Mouse (Mus musculus): Measurements from ENCODE around the gene Gadl1. TPM values are rescaled to one million over a fixed set of nuclear protein-coding genes. Genes with fewer than 3 reads are reported as not detected.

Gadl1 gene
- total and polyA plus RNA-seq, 3 experiments, result 0.13 TPM; not detected in 2

GRCm38 (mm10) chr9:115943577-115944320, 34.5 kb downstream of the Gadl1 start:
- Histone ChIP-seq H3K27ac (ENCODE audit: insufficient read depth, low read depth) (no peak overlapping the region), H3K4me2 (ENCODE audit: insufficient read depth, low read depth, poor library complexity, severe bottlenecking) (no peak overlapping the region), H3K27me3 (replicated peaks) (no peaks in the 10 kb centered on the region), H3K4me3 (replicated peaks in 1 of 3; ENCODE audit: low read depth in 2 of 3, low read length in 2 of 3, poor library complexity in 1 of 3) (no peak overlapping the region), H3K9me3 (replicated peaks; ENCODE audit: low read length) (no peaks in the 10 kb centered on the region), H3K79me2 (replicated peaks; ENCODE audit: control insufficient read depth, extremely low read depth, insufficient read depth, poor library complexity, severe bottlenecking) (no peaks in the 10 kb centered on the region), H3K36me3 (replicated peaks in 1 of 2; ENCODE audit: control insufficient read depth in 1 of 2, insufficient read depth in 1 of 2, low read length in 1 of 2) (no peaks in the 10 kb centered on the region), H3K9ac (ENCODE audit: insufficient read depth, low read depth) (no peak overlapping the region), H3K4me1 (ENCODE audit: control insufficient read depth in 1 of 2, insufficient read depth in 2 of 2) (no peaks in the 10 kb centered on the region)
- in situ Hi-C loops (cut with MboI; ENCODE audit: low pct_ligation_motif_present, low pct_unique_long_range_greater_than_20kb, low sequenced_read_pairs), result no loop called here
- DNase-seq (ENCODE audit: extremely low read depth), result no peak
- TF ChIP-seq MYC (IDR thresholded peaks at IDR 0.05; ENCODE audit: low read depth, low read length) (no peak), CTCF (conservative IDR thresholded peaks at IDR 0.05 in 1 of 2, IDR thresholded peaks at IDR 0.05 in 1 of 2; ENCODE audit: low read depth in 2 of 2, low read length in 2 of 2) (no peak), USF1 (IDR thresholded peaks at IDR 0.05; ENCODE audit: low read depth, low read length) (no peak), USF2 (conservative IDR thresholded peaks at IDR 0.05; ENCODE audit: low read depth, low read length) (no peak), SMC3 (IDR thresholded peaks at IDR 0.05; ENCODE audit: low read depth, low read length) (no peak), KAT2A (IDR thresholded peaks at IDR 0.05; ENCODE audit: insufficient replicate concordance, low read length) (no peak), TBP (conservative IDR thresholded peaks at IDR 0.05; ENCODE audit: low read depth, low read length) (no peak), ZC3H11A (IDR thresholded peaks at IDR 0.05; ENCODE audit: low read depth, low read length) (no peak), NELFE (IDR thresholded peaks at IDR 0.05; ENCODE audit: low read depth, low read length) (no peak), POLR2A (IDR thresholded peaks at IDR 0.05; ENCODE audit: low read depth, low read length) (no peak), ZNF384 (IDR thresholded peaks at IDR 0.05; ENCODE audit: low read depth, low read length) (no peak), SIN3A (IDR thresholded peaks at IDR 0.05; ENCODE audit: low read length) (no peak), HCFC1 (IDR thresholded peaks at IDR 0.05; ENCODE audit: low read depth, low read length) (no peak), RCOR1 (conservative IDR thresholded peaks at IDR 0.05; ENCODE audit: low read depth, low read length) (no peak), UBTF (IDR thresholded peaks at IDR 0.05; ENCODE audit: low read depth, low read length) (no peak), CHD2 (IDR thresholded peaks at IDR 0.05; ENCODE audit: low read length) (no peak), ETS1 (conservative IDR thresholded peaks at IDR 0.05; ENCODE audit: low read depth, low read length) (no peak)
- dilution Hi-C loops (cut with MboI; ENCODE audit: extremely low pct_ligation_motif_present, extremely low pct_unique_long_range_greater_than_20kb, low sequenced_read_pairs), result no loop called here

- H3K9ac ChIP-seq (ENCODE audit: insufficient read depth, low read depth), result no peak overlapping the region
- no peaks in the 10 kb centered on the region for H3K4me1 ChIP-seq (ENCODE audit: control insufficient read depth in 1 of 2, insufficient read depth in 2 of 2)
- no peak for TF ChIP-seq MAFK (IDR thresholded peaks at IDR 0.05; ENCODE audit: insufficient replicate concordance, low read length)
- no peak for TF ChIP-seq SIN3A (IDR thresholded peaks at IDR 0.05; ENCODE audit: low read length)
- no peak for TF ChIP-seq MXI1 (IDR thresholded peaks at IDR 0.05; ENCODE audit: low read depth, low read length)
- no peak for TF ChIP-seq ZNF384 (IDR thresholded peaks at IDR 0.05; ENCODE audit: low read depth, low read length)
- no peak for TF ChIP-seq TBP (conservative IDR thresholded peaks at IDR 0.05; ENCODE audit: low read depth, low read length)
- TF ChIP-seq CHD2 (IDR thresholded peaks at IDR 0.05; ENCODE audit: low read length), result no peak
- TF ChIP-seq ETS1 (conservative IDR thresholded peaks at IDR 0.05; ENCODE audit: low read depth, low read length), result no peak
- H3K9me3 ChIP-seq (replicated peaks; ENCODE audit: low read length), result no peaks in the 10 kb centered on the region
- H3K4me2 ChIP-seq (ENCODE audit: insufficient read depth, low read depth, poor library complexity, severe bottlenecking), result no peak overlapping the region
- dilution Hi-C loops (cut with MboI; ENCODE audit: extremely low pct_ligation_motif_present, extremely low pct_unique_long_range_greater_than_20kb, low sequenced_read_pairs), result no loop called here
- H3K36me3 ChIP-seq (replicated peaks in 1 of 2; ENCODE audit: control insufficient read depth in 1 of 2, insufficient read depth in 1 of 2, low read length in 1 of 2), result no peaks in the 10 kb centered on the region
- H3K4me3 ChIP-seq (replicated peaks in 1 of 3; ENCODE audit: low read depth in 2 of 3, low read length in 2 of 3, poor library complexity in 1 of 3), result no peak overlapping the region
- no peaks in the 10 kb centered on the region for H3K27me3 ChIP-seq (replicated peaks)
- no peak for DNase-seq (ENCODE audit: extremely low read depth)
- in situ Hi-C loops (cut with MboI; ENCODE audit: low pct_ligation_motif_present, low pct_unique_long_range_greater_than_20kb, low sequenced_read_pairs), result no loop called here
- no peak overlapping the region for H3K27ac ChIP-seq (ENCODE audit: insufficient read depth, low read depth)
- no peaks in the 10 kb centered on the region for H3K79me2 ChIP-seq (replicated peaks; ENCODE audit: control insufficient read depth, extremely low read depth, insufficient read depth, poor library complexity, severe bottlenecking)
These were observed 55.8 kb downstream of the Gadl1 start for GRCm38 (mm10) chr9:115965056-115965455.
